Mouse (Mus musculus) adrenal gland, adult 2 months (tissue): ENCODE measurements at regions not wholly inside any gene's neighbourhood (a gene's known extent, or its start where the extent isn't known, plus 50 kb on each side); places are given as distances from the start of the nearest gene placed in this dataset.

Experiments used
- DNase-seq: peaks from one replicate; pipeline ENCODE4 v3.0.0; 2021

DNA sequence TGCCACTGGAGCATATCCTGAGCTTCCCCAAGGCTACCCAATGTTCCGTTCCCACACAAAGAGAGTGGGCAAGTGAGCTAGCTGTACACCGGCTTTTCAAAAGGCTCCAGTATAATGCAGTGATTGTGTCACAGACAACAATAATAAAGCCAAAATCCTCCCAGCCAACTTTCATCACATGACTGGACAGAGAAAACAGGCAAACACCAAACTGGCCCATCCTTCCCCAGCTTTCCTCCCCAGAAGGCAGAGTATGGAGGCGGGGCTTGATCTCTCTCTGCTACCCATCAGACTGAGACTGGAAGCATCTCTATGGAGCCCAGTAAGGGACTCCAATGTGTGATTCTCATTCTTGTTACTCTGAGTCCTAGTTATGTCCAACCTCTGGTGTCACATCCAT lies 52.8 kb upstream of the Ncam1 start:
- DNase-seq = no peak

DNA sequence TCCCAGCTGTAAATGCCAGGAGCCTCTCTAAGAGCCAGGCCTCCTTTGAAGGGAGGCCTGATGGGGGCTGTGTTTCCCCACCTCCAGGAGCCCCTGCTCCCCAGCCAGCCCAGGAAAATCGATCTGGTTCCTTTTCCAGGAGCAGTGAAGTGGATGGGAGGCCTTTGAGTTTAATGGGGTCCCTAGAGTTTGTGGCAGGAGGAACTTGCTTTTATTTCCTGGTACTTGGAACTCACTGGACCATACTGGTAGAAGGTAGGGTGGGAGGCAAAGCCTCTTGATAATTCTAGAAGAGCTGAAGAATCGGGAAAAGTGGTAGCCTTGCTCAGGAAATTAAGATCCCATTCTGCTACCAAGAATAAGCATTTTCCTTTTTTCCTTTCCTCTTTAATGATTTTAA lies 50.7 kb upstream of the Ncam1 start:
- no peak for DNase-seq

DNA sequence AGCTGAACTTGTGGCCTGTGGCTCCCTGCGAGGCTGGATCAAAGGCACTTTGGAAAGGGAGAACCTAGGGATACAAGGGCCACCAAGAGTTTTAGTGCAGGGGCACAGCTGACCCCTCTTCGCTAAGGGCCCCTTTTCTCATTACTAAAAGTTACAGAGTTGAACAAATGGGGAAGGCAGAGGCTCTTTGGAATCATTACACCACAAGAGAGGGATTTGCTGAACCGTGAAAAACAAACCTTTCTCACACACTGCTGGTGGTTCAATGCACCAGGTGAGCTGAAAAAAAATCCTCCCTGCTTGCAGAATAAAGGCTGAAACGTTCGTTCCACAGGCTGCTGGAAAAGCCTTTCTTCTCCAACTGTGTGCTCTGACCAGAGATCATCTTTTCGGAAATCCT lies 50.2 kb upstream of the Ncam1 start:
- no peak for DNase-seq
